Mouse (Mus musculus): ENCODE results near the gene Recql.
A peak's percentile ranks its signal among the peaks of the same experiment; 100 is the strongest.

Recql gene

DNA sequence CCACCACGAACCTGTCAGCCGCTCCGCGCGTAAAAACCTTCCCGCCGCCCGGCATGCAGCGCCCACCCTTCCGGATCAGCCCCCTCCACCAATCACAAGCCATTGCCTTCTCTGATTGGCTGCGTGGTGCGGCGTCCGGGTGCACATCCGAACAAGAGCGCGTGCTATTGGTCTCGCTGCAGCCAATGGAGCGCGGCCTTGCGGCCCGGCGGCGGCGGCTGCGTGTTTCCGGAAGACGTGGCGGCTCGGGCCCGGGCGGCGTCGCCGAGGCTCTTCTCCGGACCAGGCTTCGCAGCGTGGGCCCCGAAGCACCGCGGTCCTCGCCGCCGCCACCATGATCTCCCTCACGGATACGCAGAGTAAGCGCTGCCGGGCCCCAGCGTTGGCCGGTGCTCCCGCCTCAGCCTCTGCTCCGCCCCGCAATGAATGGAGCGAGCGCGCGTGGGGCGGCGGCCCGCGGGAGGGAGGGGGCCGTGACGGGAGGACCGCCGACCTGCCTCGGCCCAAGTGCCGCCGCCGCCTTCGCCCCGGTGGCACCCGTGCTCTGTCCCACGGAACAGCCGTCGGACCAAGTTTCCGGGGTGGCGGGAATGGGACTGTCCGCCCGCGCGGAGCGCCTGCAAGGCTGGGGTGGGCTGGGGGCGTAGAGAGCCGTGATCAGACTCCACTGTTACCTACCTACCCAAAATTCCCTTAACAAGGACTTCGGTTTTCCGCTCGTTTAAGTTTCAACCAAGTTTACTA lies at the start of gene Recql, which contains the start of gene Golt1b:
Gene Recql (minus strand): TSS at position 77 of the 744 bp plus-strand sequence.
Gene Golt1b (plus strand): TSS at position 211 of the 744 bp plus-strand sequence.
- DNase-seq (ENCODE audit: low spot score in 2 of 2): peak; percentile 97

- DNase-seq (ENCODE audit: low spot score in 2 of 2): no peak
These were observed 42.2 kb upstream of the Recql start for GRCm38 (mm10) chr6:142429072-142429471.

GRCm38 (mm10) chr6:142424976-142425375 lies 38.1 kb upstream of the Recql start:
- no peak for DNase-seq (ENCODE audit: low spot score in 2 of 2)

DNA sequence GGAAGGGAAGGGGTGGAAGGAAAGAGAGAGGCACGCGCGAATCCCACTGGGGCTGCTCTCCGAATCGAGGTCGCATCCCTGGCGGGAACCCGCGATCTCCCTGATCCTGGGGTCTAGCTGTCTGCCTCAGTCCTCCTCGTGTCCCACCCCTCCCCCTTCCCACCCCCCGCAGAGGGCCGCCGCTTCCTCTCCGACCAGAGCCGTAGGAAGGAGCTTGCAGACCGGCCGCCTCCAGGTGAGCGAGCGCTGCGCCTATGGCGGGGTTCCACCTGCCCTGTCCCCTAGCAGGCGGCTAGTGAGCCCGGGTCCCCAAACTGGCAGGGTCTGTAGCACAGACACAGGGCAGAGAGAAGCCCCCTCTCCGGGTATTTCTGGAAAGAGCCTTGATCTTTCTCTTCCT lies 27.7 kb upstream of the Recql start:
- DNase-seq (ENCODE audit: low spot score in 2 of 2): no peak

- DNase-seq (ENCODE audit: low spot score in 2 of 2): no peak
These were observed 27.0 kb upstream of the Recql start for GRCm38 (mm10) chr6:142413845-142414244.

- no peak for DNase-seq (ENCODE audit: low spot score in 2 of 2)
These were observed 26.1 kb upstream of the Recql start, which contains the start of gene Spx for GRCm38 (mm10) chr6:142412906-142413491. TSS of gene Spx (plus strand) at chr6:142413441.

DNA sequence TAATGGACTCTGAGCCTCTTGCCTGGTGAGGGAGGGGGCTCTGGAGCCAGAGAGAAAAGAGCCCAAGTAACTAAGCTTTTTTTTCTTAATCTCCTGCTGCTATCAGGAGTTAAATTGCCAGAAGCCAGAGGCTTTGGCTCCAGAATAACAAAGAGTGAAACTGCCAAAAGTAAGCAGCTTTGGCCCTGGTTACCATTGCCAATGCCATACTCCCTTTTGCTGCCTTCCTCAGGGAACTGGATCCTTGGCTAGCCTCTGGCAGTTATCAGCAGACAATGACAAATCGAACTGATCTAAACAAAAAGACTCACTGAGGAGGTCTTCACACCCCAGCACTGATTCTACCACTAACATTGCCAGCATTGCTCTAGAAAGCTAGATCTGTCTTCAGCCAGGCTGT lies 24.3 kb upstream of the Recql start:
- DNase-seq (ENCODE audit: low spot score in 2 of 2): no peak

GRCm38 (mm10) chr6:142395756-142396155 lies 8.9 kb upstream of the Recql start:
- DNase-seq (ENCODE audit: low spot score in 2 of 2): no peak

- no peak for DNase-seq (ENCODE audit: low spot score in 2 of 2)
These were observed 7.8 kb upstream of the Recql start for GRCm38 (mm10) chr6:142394669-142395068.

DNA sequence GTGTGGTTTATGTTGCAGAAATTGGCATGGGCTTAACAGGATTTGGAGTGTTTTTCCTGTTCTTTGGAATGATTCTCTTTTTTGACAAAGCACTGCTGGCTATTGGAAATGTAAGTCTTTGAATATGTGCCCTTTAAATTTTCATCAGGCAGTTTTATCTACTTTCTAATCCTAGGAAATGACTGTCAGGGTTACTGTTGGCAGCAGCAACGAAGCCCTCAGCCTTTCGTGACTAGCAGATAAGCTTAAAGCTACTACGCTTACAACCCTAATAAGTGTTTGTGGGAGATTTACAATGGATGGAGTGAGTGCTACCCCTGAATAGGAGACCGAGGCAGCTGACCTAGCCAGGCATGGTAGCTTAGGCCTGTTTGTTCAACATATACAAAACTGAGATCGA lies 5.4 kb upstream of the Recql start:
- no peak for DNase-seq (ENCODE audit: low spot score in 2 of 2)

DNA sequence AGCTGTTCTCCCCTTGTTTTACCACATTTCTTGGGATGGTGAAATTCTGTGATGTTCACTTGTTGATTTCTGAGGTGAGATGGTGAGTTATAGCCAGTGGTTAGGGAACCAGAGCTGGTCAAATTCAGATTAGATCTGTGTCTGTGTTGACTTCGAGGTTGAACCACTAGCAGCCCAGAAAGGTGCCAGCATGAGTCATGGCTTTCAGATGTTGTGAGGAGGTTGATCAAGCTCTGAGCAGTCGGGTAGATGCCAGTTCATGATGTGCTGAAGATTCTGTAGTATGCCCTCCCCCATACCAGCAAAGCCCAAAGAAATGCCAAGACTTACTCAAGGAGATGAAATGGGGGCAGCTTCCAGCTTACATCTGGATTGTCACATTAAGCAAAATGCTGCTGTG lies 2.2 kb upstream of the Recql start:
- no peak for DNase-seq (ENCODE audit: low spot score in 2 of 2)

- DNase-seq (ENCODE audit: low spot score in 2 of 2): no peak
These were observed 926 bp upstream of the Recql start for GRCm38 (mm10) chr6:142387755-142388271.

DNA sequence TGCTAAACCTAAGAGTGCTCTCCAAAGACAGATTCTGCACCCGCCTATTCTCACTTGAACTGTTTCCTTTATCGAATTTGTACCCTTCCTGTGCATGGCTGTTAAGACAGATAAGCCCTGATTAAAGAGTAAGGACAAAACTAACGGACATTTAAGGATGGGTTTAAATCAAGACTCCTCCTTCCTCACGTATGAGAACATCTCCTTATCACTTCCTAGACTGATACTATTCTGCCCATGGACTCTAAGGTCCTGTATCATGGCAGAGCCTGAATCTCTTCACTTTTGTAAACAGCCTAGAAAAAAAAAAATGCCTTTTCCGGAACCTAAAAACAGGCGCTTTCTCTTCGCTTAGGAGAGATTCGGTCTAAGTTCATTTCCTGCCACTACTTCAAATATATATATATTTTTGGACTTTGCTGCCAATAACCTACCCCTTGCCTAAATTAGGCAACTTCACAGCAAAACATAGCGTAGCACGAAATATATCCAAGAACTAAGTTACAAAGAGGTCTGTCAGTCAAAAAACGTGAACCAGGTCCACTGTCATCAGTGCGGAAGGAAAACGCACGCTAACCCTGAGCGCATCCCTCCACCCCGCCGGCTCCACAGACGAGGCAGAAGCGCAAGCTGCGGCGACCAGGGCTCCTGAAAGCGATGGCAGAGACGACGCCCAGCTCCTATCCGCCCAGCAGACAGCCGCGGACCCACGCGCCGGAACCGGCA lies 439 bp downstream of the Recql start:
- DNase-seq (ENCODE audit: low spot score in 2 of 2): no peak

- no peak for DNase-seq (ENCODE audit: low spot score in 2 of 2)
These were observed 2.4 kb downstream of the Recql start for GRCm38 (mm10) chr6:142384521-142384920.

- no peak for DNase-seq (ENCODE audit: low spot score in 2 of 2)
These were observed 5.3 kb downstream of the Recql start for GRCm38 (mm10) chr6:142381615-142382014.

GRCm38 (mm10) chr6:142379961-142380360 lies 6.9 kb downstream of the Recql start:
- DNase-seq (ENCODE audit: low spot score in 2 of 2): no peak

GRCm38 (mm10) chr6:142378576-142379330 lies 8.1 kb downstream of the Recql start:
- DNase-seq (ENCODE audit: low spot score in 2 of 2): no peak

- DNase-seq (ENCODE audit: low spot score in 2 of 2): no peak
These were observed 9.8 kb downstream of the Recql start for GRCm38 (mm10) chr6:142377081-142377480.

DNA sequence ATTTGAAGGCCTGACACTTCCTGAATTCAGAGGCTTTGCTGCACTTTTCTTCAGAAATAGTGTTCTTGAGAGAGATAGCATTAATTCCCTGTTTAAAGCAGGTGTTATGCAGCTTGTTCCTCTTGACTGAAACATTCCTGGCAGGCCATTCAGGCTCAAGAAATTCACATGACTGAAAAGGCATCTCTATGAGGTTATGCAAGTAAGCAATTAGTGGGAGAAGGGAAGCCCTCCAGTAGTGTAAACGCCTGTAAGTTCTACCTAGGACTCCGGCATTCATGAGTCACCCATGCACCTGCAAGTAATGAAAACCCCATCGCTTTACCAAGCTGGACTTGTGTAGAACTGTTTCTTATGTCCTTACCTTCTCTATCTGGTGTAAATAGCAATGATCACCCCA lies 17.3 kb downstream of the Recql start:
- DNase-seq (ENCODE audit: low spot score in 2 of 2): no peak

DNA sequence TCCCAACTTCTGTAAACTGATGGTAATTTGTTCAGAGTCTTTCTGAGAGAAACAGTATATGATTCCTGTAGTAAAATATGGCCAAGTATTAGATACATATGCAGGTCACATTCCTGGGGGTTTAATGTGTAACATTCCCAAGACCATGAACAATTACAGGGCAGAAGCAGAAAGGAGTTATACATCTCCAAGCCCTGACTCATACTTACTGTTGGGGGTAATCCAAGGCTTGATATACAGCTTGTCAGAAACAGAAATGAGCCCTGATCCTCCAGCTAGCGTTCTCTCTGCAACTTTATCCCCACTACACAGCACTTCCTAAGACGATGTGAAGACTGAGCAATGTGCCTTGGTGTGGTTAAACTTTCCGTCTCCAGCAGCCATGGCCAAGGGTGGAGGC lies 19.3 kb downstream of the Recql start:
- DNase-seq (ENCODE audit: low spot score in 2 of 2): no peak

DNA sequence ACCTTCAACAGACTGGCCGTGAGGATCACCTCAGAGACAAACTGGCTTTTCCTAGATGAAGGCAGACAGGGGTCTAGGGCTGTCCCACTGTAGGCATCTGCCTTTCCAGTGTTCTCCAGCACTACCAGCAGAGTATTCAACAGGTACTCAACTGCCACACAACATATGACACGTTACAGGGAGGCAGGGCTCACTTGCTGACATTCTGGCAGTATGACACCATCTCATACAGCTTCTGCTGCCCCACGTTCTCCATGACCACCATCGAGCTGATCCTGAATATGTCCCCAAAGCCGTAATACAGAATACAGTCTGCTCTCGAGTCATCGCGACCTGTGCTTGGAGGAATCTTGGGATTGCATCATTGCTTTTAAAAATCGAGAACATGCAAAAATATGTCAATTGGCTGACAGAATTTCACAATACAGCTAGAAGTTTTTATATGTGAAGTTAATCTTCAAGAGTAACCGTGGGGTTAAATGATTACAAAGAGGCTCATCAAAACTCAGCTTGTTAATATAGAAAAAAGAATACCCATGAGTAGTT lies 20.3 kb downstream of the Recql start:
- no peak for DNase-seq (ENCODE audit: low spot score in 2 of 2)

Data from right cerebral cortex, postnatal 36 days (tissue).